Mouse (Mus musculus) monocyte, adult 2 months (primary cell): Measurements from ENCODE around the gene Paip2b.
A peak's percentile ranks its signal among the peaks of the same experiment; 100 is the strongest.
"Not testable (repeated sequence)": the region's sequence is repeated elsewhere in the genome, so short reads cannot be mapped to it uniquely, and the experiment has no call there.

Experiments
- DNase-seq, 2 experiments: peaks; one replicate each; pipeline ENCODE4 v3.0.0; 2022; ENCODE audit warnings: low spot score in 2 of 2, low read depth in 1 of 2

Paip2b gene

GRCm38 (mm10) chr6:83802033-83802432, 29.5 kb downstream of the Paip2b start:
- DNase-seq: no peak

- no peak for DNase-seq
These were observed 34.9 kb downstream of the Paip2b start for GRCm38 (mm10) chr6:83796686-83797085.

GRCm38 (mm10) chr6:83795492-83795900, 36.0 kb downstream of the Paip2b start:
- DNase-seq: peak; percentile 40 to 55

GRCm38 (mm10) chr6:83794760-83795296, 36.7 kb downstream of the Paip2b start, which contains the start of gene Nagk:
Gene Nagk, plus strand, starts transcription at chr6:83794982.
- peak; percentile 93 to 95 for DNase-seq

GRCm38 (mm10) chr6:83791251-83791890, 40.2 kb downstream of the Paip2b start:
- DNase-seq: no peak

GRCm38 (mm10) chr6:83790533-83790932, 41.0 kb downstream of the Paip2b start:
- not testable (repeated sequence) for DNase-seq

GRCm38 (mm10) chr6:83788554-83788953, 43.0 kb downstream of the Paip2b start:
- no peak for DNase-seq

- DNase-seq: no peak
These were observed 45.1 kb downstream of the Paip2b start for GRCm38 (mm10) chr6:83786426-83786825.

GRCm38 (mm10) chr6:83779026-83779425, 52.5 kb downstream of the Paip2b start:
- peak in 1 of 2 experiments; percentile 19 for DNase-seq

GRCm38 (mm10) chr6:83778306-83778705, 53.2 kb downstream of the Paip2b start:
- no peak for DNase-seq

- DNase-seq: peak; percentile 70 to 79
These were observed 55.8 kb downstream of the Paip2b start, which contains the start of gene Tex261 for GRCm38 (mm10) chr6:83775638-83776293. Gene Tex261, minus strand, starts transcription at chr6:83775813.

- DNase-seq: peak in 1 of 2 experiments; percentile 14
These were observed 56.6 kb downstream of the Paip2b start for GRCm38 (mm10) chr6:83774781-83775563.

- DNase-seq: peak in 1 of 2 experiments; percentile 32
These were observed 57.4 kb downstream of the Paip2b start for GRCm38 (mm10) chr6:83774126-83774525.

- no peak for DNase-seq
These were observed 63.1 kb downstream of the Paip2b start for GRCm38 (mm10) chr6:83768485-83768884.

GRCm38 (mm10) chr6:83766982-83767381, 64.6 kb downstream of the Paip2b start:
- DNase-seq: no peak

- DNase-seq: no peak
These were observed 68.6 kb downstream of the Paip2b start for GRCm38 (mm10) chr6:83762880-83763431.

GRCm38 (mm10) chr6:83762344-83762743, 69.2 kb downstream of the Paip2b start, which contains the start of gene Ankrd53:
Gene Ankrd53, plus strand, starts transcription at chr6:83762644.
- DNase-seq: no peak

GRCm38 (mm10) chr6:83756051-83756450, 75.5 kb downstream of the Paip2b start:
- no peak for DNase-seq
